Mouse (Mus musculus) layer of hippocampus, adult 9-11 months (tissue): Measurements from ENCODE around the gene Camk1g.
A peak's percentile ranks its signal among the peaks of the same experiment; 100 is the strongest.

ENCODE experiments used
- DNase-seq: peaks from one replicate; pipeline ENCODE4 v3.0.0; 2022

Gene Camk1g

GRCm38 (mm10) chr1:193370096-193370495 lies at the start of gene Camk1g:
Gene Camk1g, minus strand, starts transcription at chr1:193370298.
- DNase-seq, result peak; percentile 54

- DNase-seq, result no peak
These were observed 49.1 kb upstream of the Camk1g start for GRCm38 (mm10) chr1:193419168-193419567.

GRCm38 (mm10) chr1:193418656-193419055 lies 48.6 kb upstream of the Camk1g start:
- no peak for DNase-seq

- DNase-seq, result no peak
These were observed 44.0 kb upstream of the Camk1g start for GRCm38 (mm10) chr1:193414067-193414466.

- DNase-seq, result no peak
These were observed 43.4 kb upstream of the Camk1g start for GRCm38 (mm10) chr1:193413368-193414000.

- no peak for DNase-seq
These were observed 37.4 kb upstream of the Camk1g start for GRCm38 (mm10) chr1:193407487-193407886.

- no peak for DNase-seq
These were observed 36.1 kb upstream of the Camk1g start for GRCm38 (mm10) chr1:193406059-193406642.

GRCm38 (mm10) chr1:193401695-193402094 lies 31.6 kb upstream of the Camk1g start:
- no peak for DNase-seq

GRCm38 (mm10) chr1:193400348-193400747 lies 30.2 kb upstream of the Camk1g start:
- DNase-seq, result no peak

GRCm38 (mm10) chr1:193398728-193399437 lies 28.8 kb upstream of the Camk1g start:
- no peak for DNase-seq

GRCm38 (mm10) chr1:193397109-193397508 lies 27.0 kb upstream of the Camk1g start:
- no peak for DNase-seq

- DNase-seq, result no peak
These were observed 22.2 kb upstream of the Camk1g start for GRCm38 (mm10) chr1:193392266-193392665.

- DNase-seq, result no peak
These were observed 19.9 kb upstream of the Camk1g start for GRCm38 (mm10) chr1:193390004-193390403.

- DNase-seq, result no peak
These were observed 19.4 kb upstream of the Camk1g start for GRCm38 (mm10) chr1:193389505-193389904.

GRCm38 (mm10) chr1:193387241-193387640 lies 17.1 kb upstream of the Camk1g start:
- no peak for DNase-seq

GRCm38 (mm10) chr1:193386136-193386535 lies 16.0 kb upstream of the Camk1g start:
- peak; percentile 57 for DNase-seq

GRCm38 (mm10) chr1:193382841-193383462 lies 12.9 kb upstream of the Camk1g start:
- no peak for DNase-seq

GRCm38 (mm10) chr1:193382435-193382834 lies 12.3 kb upstream of the Camk1g start:
- no peak for DNase-seq

GRCm38 (mm10) chr1:193381597-193382404 lies 11.7 kb upstream of the Camk1g start:
- DNase-seq, result no peak

GRCm38 (mm10) chr1:193380877-193381276 lies 10.8 kb upstream of the Camk1g start:
- DNase-seq, result no peak

- DNase-seq, result no peak
These were observed 9.5 kb upstream of the Camk1g start for GRCm38 (mm10) chr1:193379634-193380033.

- no peak for DNase-seq
These were observed 6.5 kb upstream of the Camk1g start for GRCm38 (mm10) chr1:193376478-193377134.
